Mouse (Mus musculus) MEL (cell line): ENCODE results near the gene Ints13. TPM values are rescaled to one million over a fixed set of nuclear protein-coding genes. Genes with fewer than 3 reads are reported as not detected.

Experiments used
- DNase-seq: peaks from one replicate; pipeline ENCODE4 v3.0.0; 2011; ENCODE audit warnings: low read depth, low spot score
- H3K27ac ChIP-seq: 2 replicates; pipeline ENCODE4 v1.5.1; 2012; ENCODE audit warnings: low read depth, mild to moderate bottlenecking, control low read depth, low read length, moderate library complexity; ENCODE audit not compliant: control insufficient read depth
- H3K27me3 ChIP-seq, 2 experiments: fragments of 150-350 bp in 1 of 2; sonication (generic) in 1 of 2; 2 replicates each; pipeline ENCODE4 v1.6.1; 2012; ENCODE audit warnings: low read length in 2 of 2, mild to moderate bottlenecking in 2 of 2, improper control_type of control experiment in 1 of 2, moderate library complexity in 1 of 2; ENCODE audit not compliant: insufficient read depth in 2 of 2, control insufficient read depth in 1 of 2
- H3K36me3 ChIP-seq, 2 experiments: 2 replicates each; pipeline ENCODE4 v1.6.1; 2012 to 2014; ENCODE audit warnings: low read length in 2 of 2, improper control_type of control experiment in 1 of 2, inconsistent platforms in 1 of 2, mild to moderate bottlenecking in 1 of 2; ENCODE audit not compliant: insufficient read depth in 2 of 2, control insufficient read depth in 1 of 2
- H3K4me1 ChIP-seq, 2 experiments: fragments of 150-350 bp in 1 of 2; sonication (generic) in 1 of 2; 2 replicates each; pipeline ENCODE4 v1.6.1; 2012; ENCODE audit warnings: low read length in 2 of 2, improper control_type of control experiment in 1 of 2, mild to moderate bottlenecking in 1 of 2; ENCODE audit not compliant: insufficient read depth in 2 of 2, control insufficient read depth in 1 of 2
- H3K4me3 ChIP-seq, 2 experiments: fragments of 150-350 bp in 1 of 2; sonication (generic) in 1 of 2; 2 replicates each; pipeline ENCODE4 v1.5.1; 2012; ENCODE audit warnings: low read depth in 2 of 2, low read length in 2 of 2, mild to moderate bottlenecking in 2 of 2, moderate library complexity in 2 of 2, control low read depth in 1 of 2, improper control_type of control experiment in 1 of 2; ENCODE audit not compliant: control insufficient read depth in 1 of 2, insufficient read depth in 1 of 2
- H3K79me2 ChIP-seq: 2 replicates; pipeline ENCODE4 v1.6.1; 2012; ENCODE audit warnings: mild to moderate bottlenecking, low read length, moderate library complexity; ENCODE audit not compliant: control insufficient read depth, poor library complexity, insufficient read depth
- H3K9ac ChIP-seq: 2 replicates; pipeline ENCODE4 v1.6.1; 2012; ENCODE audit warnings: low read depth, mild to moderate bottlenecking, control low read depth, low read length, moderate library complexity; ENCODE audit not compliant: control insufficient read depth, poor library complexity, severe bottlenecking
- H3K9me3 ChIP-seq: fragments of 150-350 bp; sonication (generic); replicated peaks from 2 replicates; pipeline ENCODE4 v1.6.1; 2012; ENCODE audit warnings: mild to moderate bottlenecking, low read length, improper control_type of control experiment, moderate library complexity; ENCODE audit not compliant: insufficient read depth
- BHLHE40 ChIP-seq: IDR thresholded peaks from 2 replicates; pipeline ENCODE4 v1.6.1; 2012; ENCODE audit warnings: low read depth, mild to moderate bottlenecking, inconsistent platforms, low read length, improper control_type of control experiment, borderline replicate concordance
- CHD1 ChIP-seq: IDR thresholded peaks from 2 replicates; pipeline ENCODE4 v1.6.1; 2012; ENCODE audit warnings: low read depth, mild to moderate bottlenecking, inconsistent platforms, low read length, improper control_type of control experiment
- CHD2 ChIP-seq: IDR thresholded peaks from 2 replicates; pipeline ENCODE4 v1.6.1; 2011; ENCODE audit warnings: low read length, improper control_type of control experiment
- CTCF ChIP-seq, 3 experiments: IDR thresholded peaks in 2 of 3; conservative IDR thresholded peaks in 1 of 3; 2 replicates each; pipeline ENCODE4 v1.5.1; 2011 to 2012; ENCODE audit warnings: low read length in 3 of 3, low read depth in 2 of 3, mild to moderate bottlenecking in 2 of 3, improper control_type of control experiment in 1 of 3, inconsistent platforms in 1 of 3, mixed read lengths in 1 of 3, moderate library complexity in 1 of 3; ENCODE audit not compliant: control insufficient read depth in 1 of 3, insufficient read depth in 1 of 3, poor library complexity in 1 of 3, severe bottlenecking in 1 of 3
- ELF1 ChIP-seq: IDR thresholded peaks from 2 replicates; pipeline ENCODE4 v1.6.1; 2014; ENCODE audit warnings: low read depth, mild to moderate bottlenecking, inconsistent platforms, low read length, improper control_type of control experiment, moderate library complexity
- ETS1 ChIP-seq: IDR thresholded peaks from 2 replicates; pipeline ENCODE4 v1.6.1; 2012; ENCODE audit warnings: low read depth, mild to moderate bottlenecking, inconsistent platforms, low read length, improper control_type of control experiment, moderate library complexity
- GABPA ChIP-seq: IDR thresholded peaks from 2 replicates; pipeline ENCODE4 v1.6.1; 2012; ENCODE audit warnings: low read depth, mild to moderate bottlenecking, inconsistent platforms, low read length, improper control_type of control experiment, moderate library complexity
- GATA1 ChIP-seq: IDR thresholded peaks from 2 replicates; pipeline ENCODE4 v1.6.1; 2011; ENCODE audit warnings: low read depth, low read length, improper control_type of control experiment
- HCFC1 ChIP-seq: IDR thresholded peaks from 2 replicates; pipeline ENCODE4 v1.6.1; 2012; ENCODE audit warnings: low read depth, mild to moderate bottlenecking, inconsistent platforms, low read length, improper control_type of control experiment, moderate library complexity
- JUND ChIP-seq: IDR thresholded peaks from 2 replicates; pipeline ENCODE4 v1.6.1; 2011; ENCODE audit warnings: low read depth, mild to moderate bottlenecking, improper control_type of control experiment, low read length
- KAT2A ChIP-seq: conservative IDR thresholded peaks from 2 replicates; pipeline ENCODE4 v1.6.1; 2012; ENCODE audit warnings: low read depth, low read length, improper control_type of control experiment, inconsistent platforms
- MAFK ChIP-seq: IDR thresholded peaks from 2 replicates; pipeline ENCODE4 v1.6.1; 2011; ENCODE audit warnings: low read depth, mild to moderate bottlenecking, low read length, improper control_type of control experiment, borderline replicate concordance
- MAX ChIP-seq: IDR thresholded peaks from 2 replicates; pipeline ENCODE4 v1.6.1; 2011; ENCODE audit warnings: low read length, improper control_type of control experiment
- MAZ ChIP-seq: IDR thresholded peaks from 2 replicates; pipeline ENCODE4 v1.6.1; 2012; ENCODE audit warnings: low read depth, mild to moderate bottlenecking, inconsistent platforms, low read length, improper control_type of control experiment
- MEF2A ChIP-seq: IDR thresholded peaks from 2 replicates; pipeline ENCODE4 v1.6.1; 2014; ENCODE audit warnings: low read depth, mild to moderate bottlenecking, inconsistent platforms, low read length, improper control_type of control experiment; ENCODE audit not compliant: poor library complexity, insufficient replicate concordance, severe bottlenecking; ENCODE audit errors: extremely low read depth
- MXI1 ChIP-seq: IDR thresholded peaks from 2 replicates; pipeline ENCODE4 v1.6.1; 2011; ENCODE audit warnings: mild to moderate bottlenecking, low read depth, low read length, improper control_type of control experiment
- MYB ChIP-seq: IDR thresholded peaks from 2 replicates; pipeline ENCODE4 v1.6.1; 2011; ENCODE audit warnings: mild to moderate bottlenecking, low read depth, low read length, improper control_type of control experiment
- MYC ChIP-seq: IDR thresholded peaks from 2 replicates; pipeline ENCODE4 v1.6.1; 2011; ENCODE audit warnings: low read depth, mild to moderate bottlenecking, low read length, improper control_type of control experiment, moderate library complexity
- NELFE ChIP-seq: IDR thresholded peaks from 2 replicates; pipeline ENCODE4 v1.6.1; 2011; ENCODE audit warnings: low read depth, low read length, improper control_type of control experiment
- NRF1 ChIP-seq: IDR thresholded peaks from 2 replicates; pipeline ENCODE4 v1.6.1; 2014; ENCODE audit warnings: low read depth, mild to moderate bottlenecking, inconsistent platforms, low read length, improper control_type of control experiment, moderate library complexity; ENCODE audit not compliant: poor library complexity, insufficient read depth, severe bottlenecking
- POLR2A ChIP-seq, 2 experiments: IDR thresholded peaks; 2 replicates each; pipeline ENCODE4 v1.6.1; 2011 to 2012; ENCODE audit warnings: low read length in 2 of 2, mild to moderate bottlenecking in 2 of 2, control low read depth in 1 of 2, improper control_type of control experiment in 1 of 2, low read depth in 1 of 2, moderate library complexity in 1 of 2; ENCODE audit not compliant: control insufficient read depth in 1 of 2, insufficient read depth in 1 of 2, poor library complexity in 1 of 2
- POLR2AphosphoS5 ChIP-seq: IDR thresholded peaks from 2 replicates; pipeline ENCODE4 v1.6.1; 2012; ENCODE audit warnings: low read depth, borderline replicate concordance, mild to moderate bottlenecking, inconsistent platforms, low read length, moderate library complexity, mixed read lengths
- RAD21 ChIP-seq: IDR thresholded peaks from 2 replicates; pipeline ENCODE4 v1.6.1; 2011; ENCODE audit warnings: mild to moderate bottlenecking, low read depth, low read length, improper control_type of control experiment
- RCOR1 ChIP-seq: IDR thresholded peaks from 2 replicates; pipeline ENCODE4 v1.6.1; 2012; ENCODE audit warnings: low read depth, mild to moderate bottlenecking, inconsistent platforms, low read length, improper control_type of control experiment
- SMC3 ChIP-seq: IDR thresholded peaks from 2 replicates; pipeline ENCODE4 v1.6.1; 2011; ENCODE audit warnings: low read depth, low read length, improper control_type of control experiment
- TAL1 ChIP-seq: IDR thresholded peaks from 2 replicates; pipeline ENCODE4 v1.6.1; 2012; ENCODE audit warnings: mild to moderate bottlenecking, inconsistent platforms, low read length, moderate library complexity, mixed read lengths
- TBP ChIP-seq: IDR thresholded peaks from 2 replicates; pipeline ENCODE4 v1.8.0; 2011; ENCODE audit warnings: low read depth, low read length, improper control_type of control experiment
- TCF12 ChIP-seq: IDR thresholded peaks from 2 replicates; pipeline ENCODE4 v1.6.1; 2014; ENCODE audit warnings: low read depth, mild to moderate bottlenecking, inconsistent platforms, low read length, improper control_type of control experiment, moderate library complexity
- UBTF ChIP-seq: IDR thresholded peaks from 2 replicates; pipeline ENCODE4 v1.6.1; 2012; ENCODE audit warnings: low read depth, mild to moderate bottlenecking, inconsistent platforms, low read length, improper control_type of control experiment, moderate library complexity, borderline replicate concordance; ENCODE audit not compliant: insufficient read depth
- USF1 ChIP-seq: IDR thresholded peaks from 2 replicates; pipeline ENCODE4 v1.6.1; 2014; ENCODE audit warnings: low read depth, mild to moderate bottlenecking, inconsistent platforms, low read length, improper control_type of control experiment, moderate library complexity
- USF2 ChIP-seq, 2 experiments: IDR thresholded peaks; 2 replicates each; pipeline ENCODE4 v1.6.1; 2011 to 2012; ENCODE audit warnings: improper control_type of control experiment in 2 of 2, low read length in 2 of 2, borderline replicate concordance in 1 of 2, inconsistent platforms in 1 of 2, low read depth in 1 of 2, mild to moderate bottlenecking in 1 of 2; ENCODE audit not compliant: insufficient read depth in 1 of 2
- ZC3H11A ChIP-seq: IDR thresholded peaks from 2 replicates; pipeline ENCODE4 v1.6.1; 2012; ENCODE audit warnings: low read depth, mild to moderate bottlenecking, inconsistent platforms, low read length, improper control_type of control experiment
- ZKSCAN1 ChIP-seq: IDR thresholded peaks from 2 replicates; pipeline ENCODE4 v1.6.1; 2012; ENCODE audit warnings: low read depth, mild to moderate bottlenecking, inconsistent platforms, low read length, improper control_type of control experiment, moderate library complexity
- ZMIZ1 ChIP-seq: IDR thresholded peaks from 2 replicates; pipeline ENCODE4 v1.6.1; 2012; ENCODE audit warnings: low read depth, mild to moderate bottlenecking, inconsistent platforms, low read length, improper control_type of control experiment, moderate library complexity
- polyA plus RNA-seq, 2 experiments: library from polyadenylated mRNA; stranded (reverse) in 1 of 2; unstranded in 1 of 2; fragments of >175 nt in 1 of 2; fragments of >200 nt in 1 of 2; gene quantifications; 2 replicates each; pipeline versions ENCODE4 v1.2.1 to v1.2.4; 2012; ENCODE audit warnings: low replicate concordance in 2 of 2, low read depth in 1 of 2; ENCODE audit not compliant: insufficient read length in 2 of 2, insufficient read depth in 1 of 2, missing spikeins in 1 of 2
- total RNA-seq: library from RNA; depleted of rRNA; stranded (reverse); fragments of 300-350 nt; gene quantifications from 2 replicates; pipeline ENCODE4 v1.2.3, GENCODE M21; 2012

The Ints13 gene
- total and polyA plus RNA-seq, 3 experiments, result 63.5 to 70.2 TPM; not detected in 1

DNA sequence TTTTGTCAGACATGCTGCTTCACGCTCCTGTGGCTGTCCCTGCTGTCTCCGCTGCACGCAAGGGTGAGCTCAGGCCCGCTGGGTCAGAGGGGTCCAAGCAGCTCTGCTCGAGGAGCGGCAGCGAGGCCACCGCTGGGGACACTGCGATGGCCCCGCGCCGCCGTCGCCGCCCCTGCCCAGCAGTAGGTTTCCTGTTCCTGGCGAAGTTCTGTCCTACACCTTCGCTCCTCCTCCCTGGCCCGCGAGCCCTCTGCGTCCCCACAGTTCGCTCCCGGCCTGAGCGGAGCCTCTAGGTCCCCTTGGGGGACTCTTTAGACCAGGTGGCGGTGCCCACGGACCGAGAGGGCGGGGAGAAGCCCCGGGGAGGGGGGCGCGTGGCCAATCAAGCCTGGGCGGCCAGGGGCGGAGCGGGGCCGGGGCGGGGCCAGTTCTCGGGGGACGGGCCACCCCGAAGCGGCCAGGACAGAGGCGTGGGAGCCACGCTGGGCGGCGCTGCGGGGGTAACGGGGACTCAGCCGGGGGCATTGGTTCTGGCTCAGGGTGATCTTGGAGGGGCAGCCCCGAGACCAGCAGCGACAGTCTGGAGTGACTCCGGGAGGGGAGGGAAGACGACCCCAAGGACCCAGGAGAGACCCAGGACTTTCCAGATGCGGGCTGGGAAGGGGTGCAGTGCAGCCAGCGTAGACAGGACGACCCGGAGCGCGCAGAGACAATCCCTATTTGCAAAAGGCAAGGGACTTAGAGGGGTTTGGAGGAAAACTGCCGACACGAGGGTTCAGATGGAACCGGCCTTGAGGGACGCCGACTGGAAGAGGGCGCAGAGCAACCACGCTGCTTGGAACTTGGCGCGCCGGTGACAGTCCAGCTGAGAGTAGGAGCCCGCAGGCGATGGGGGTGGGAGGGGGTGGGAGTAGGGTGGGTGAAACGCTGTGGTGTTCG lies 75.5 kb downstream of the Ints13 start, which contains the start of gene Itpr2:
Gene Itpr2, minus strand, starts transcription at position 358 of the 939 bp plus-strand sequence.
- peak; percentile 87 for DNase-seq
- H3K27ac ChIP-seq, result peak within 1 kb of the TSS; percentile 27
- H3K4me1 ChIP-seq, result peaks cover 12 to 23% of the 10 kb centered on the region in 2 experiments
- no peaks in the 10 kb centered on the region for H3K9me3 ChIP-seq
- H3K27me3 ChIP-seq, result no peaks in the 10 kb centered on the region
- H3K79me2 ChIP-seq, result no peaks in the 10 kb centered on the region; the same call in 1 of the 2 replicates
- H3K4me3 ChIP-seq, result peak within 1 kb of the TSS; percentile 82 to 94
- H3K9ac ChIP-seq, result peak within 1 kb of the TSS; percentile 74
- peaks cover 0 to 10% of the 10 kb centered on the region in 2 experiments; a peak in 2 of 4 replicates for H3K36me3 ChIP-seq
- TF ChIP-seq ZC3H11A (no peak), NELFE (peak; percentile 59), ZMIZ1 (peak; percentile 54; the same call in 1 of the 2 replicates), SMC3 (no peak), TAL1 (no peak), ELF1 (no peak), CHD2 (no peak), MXI1 (0 out of 2 replicates have a peak, but pooled peaks have one; percentile 24), ETS1 (no peak), TCF12 (no peak; the same call in 1 of the 2 replicates), MYC (no peak), JUND (no peak), RAD21 (no peak), MYB (no peak), MAFK (no peak), GABPA (no peak), KAT2A (no peak), CHD1 (no peak), MEF2A (no peak), USF2 (IDR thresholded peaks at IDR 0.05; ENCODE audit: borderline replicate concordance in 1 of 2, insufficient read depth in 1 of 2, low read depth in 1 of 2, low read length in 2 of 2) (no peak), CTCF (IDR thresholded peaks at IDR 0.05 in 2 of 3, conservative IDR thresholded peaks at IDR 0.05 in 1 of 3; ENCODE audit: control insufficient read depth in 1 of 3, insufficient read depth in 1 of 3, low read depth in 2 of 3, low read length in 3 of 3, poor library complexity in 1 of 3, severe bottlenecking in 1 of 3) (peak in 2 of 3 experiments; percentile 18 to 41; a peak in 4 of 6 replicates), RCOR1 (no peak), ZKSCAN1 (no peak), MAX (peak; percentile 19; the same call in 1 of the 2 replicates), NRF1 (no peak), GATA1 (no peak), MAZ (peak; percentile 46; the same call in 1 of the 2 replicates), UBTF (no peak), POLR2AphosphoS5 (no peak), HCFC1 (no peak; the same call in 1 of the 2 replicates), POLR2A (IDR thresholded peaks at IDR 0.05; ENCODE audit: control insufficient read depth in 1 of 2, insufficient read depth in 1 of 2, low read depth in 1 of 2, low read length in 2 of 2, poor library complexity in 1 of 2) (peak; percentile 61 to 69; a peak in 2 of 4 replicates), BHLHE40 (no peak), TBP (no peak), USF1 (0 out of 2 replicates have a peak, but pooled peaks have one; percentile 24)
